Mouse (Mus musculus): Measurements from ENCODE around the gene Pigz.
"Not testable (repeated sequence)": the region's sequence is repeated elsewhere in the genome, so short reads cannot be mapped to it uniquely, and the experiment has no call there.

The Pigz gene

GRCm38 (mm10) chr16:31932255-31932654 is 1.4 kb upstream of the Pigz start:
- DNase-seq, result no peak

- DNase-seq, result peak; percentile 95
Measured at GRCm38 (mm10) chr16:31932840-31933697, 582 bp upstream of the Pigz start.

- DNase-seq, result no peak
Measured at GRCm38 (mm10) chr16:31934550-31935010, 929 bp downstream of the Pigz start.

- no peak for DNase-seq
Measured at GRCm38 (mm10) chr16:31935091-31935979, 1.7 kb downstream of the Pigz start.

GRCm38 (mm10) chr16:31936568-31936967 is 2.9 kb downstream of the Pigz start:
- no peak for DNase-seq

GRCm38 (mm10) chr16:31938856-31939255 is 5.2 kb downstream of the Pigz start:
- DNase-seq, result no peak

GRCm38 (mm10) chr16:31940586-31940985 is 6.9 kb downstream of the Pigz start:
- DNase-seq, result no peak

- DNase-seq, result peak; percentile 86
Measured at GRCm38 (mm10) chr16:31943980-31944379, 10.3 kb downstream of the Pigz start.

- DNase-seq, result no peak
Measured at GRCm38 (mm10) chr16:31944698-31945255, 11.1 kb downstream of the Pigz start.

- DNase-seq, result no peak
Measured at GRCm38 (mm10) chr16:31945372-31945771, 11.7 kb downstream of the Pigz start.

GRCm38 (mm10) chr16:31945986-31946385 is 12.3 kb downstream of the Pigz start:
- DNase-seq, result not testable (repeated sequence)

GRCm38 (mm10) chr16:31947333-31947732 is 13.7 kb downstream of the Pigz start:
- DNase-seq, result no peak

- no peak for DNase-seq
Measured at GRCm38 (mm10) chr16:31947901-31948316, 14.3 kb downstream of the Pigz start.

- peak; percentile 97 for DNase-seq
Measured at GRCm38 (mm10) chr16:31948345-31948774, 14.7 kb downstream of the Pigz start, which contains the start of the genes 0610012G03Rik and Ncbp2. Gene 0610012G03Rik, minus strand, starts transcription at chr16:31948494. Gene Ncbp2, plus strand, starts transcription at chr16:31948513.

- DNase-seq, result no peak
Measured at GRCm38 (mm10) chr16:31963224-31963623, 29.6 kb downstream of the Pigz start.

GRCm38 (mm10) chr16:31975258-31975657 is 41.6 kb downstream of the Pigz start:
- DNase-seq, result no peak

GRCm38 (mm10) chr16:31979501-31979900 is 45.9 kb downstream of the Pigz start:
- DNase-seq, result no peak

GRCm38 (mm10) chr16:31980946-31981345 is 47.3 kb downstream of the Pigz start:
- DNase-seq, result no peak

- no peak for DNase-seq
Measured at GRCm38 (mm10) chr16:31992039-31992438, 58.4 kb downstream of the Pigz start.

GRCm38 (mm10) chr16:31993195-31993594 is 59.5 kb downstream of the Pigz start:
- no peak for DNase-seq

- no peak for DNase-seq
Measured at GRCm38 (mm10) chr16:31993946-31994345, 60.3 kb downstream of the Pigz start.
